Mouse (Mus musculus) liver, embryonic 14.5 days (tissue): ENCODE results near the gene Ajuba.

ENCODE experiments used
- CTCF ChIP-seq: IDR thresholded peaks from 2 replicates; pipeline ENCODE4 v1.5.1; 2016; ENCODE audit warnings: antibody characterized with exemption, low read depth, control low read depth
- EP300 ChIP-seq: IDR thresholded peaks from 2 replicates; pipeline ENCODE4 v1.6.1; 2016; ENCODE audit warnings: antibody characterized with exemption, low read depth

- TF ChIP-seq CTCF (no peak), EP300 (no peak)
Observed at GRCm38 (mm10) chr14:54582536-54582935, 5.2 kb upstream of the Ajuba start.
